Mouse (Mus musculus) liver, embryonic 11.5 days (tissue): ENCODE data around the gene Naif1. TPM values are rescaled to one million over a fixed set of nuclear protein-coding genes. Genes with fewer than 3 reads are reported as not detected.

Experiments
- ATAC-seq: fragments of 200-750 bp; cut with Nextera tagmentation; replicated peaks from 2 replicates; pipeline ENCODE4 v1.8.0; 2017; ENCODE audit warnings: moderate number of reproducible peaks, mild to moderate bottlenecking, moderate TSS enrichment, moderate library complexity; ENCODE audit not compliant: low FRiP score
- DNase-seq: peaks from one replicate; pipeline ENCODE4 v3.0.0-alpha.2; 2017; ENCODE audit warnings: low spot score
- H3K27ac ChIP-seq: fragments of 300-500 bp; sonication (generic); 2 replicates; pipeline ENCODE4 v1.5.1; 2014; ENCODE audit warnings: mild to moderate bottlenecking, low read depth, low read length, control low read depth
- H3K27me3 ChIP-seq: fragments of 300-500 bp; sonication (generic); replicated peaks from 2 replicates; pipeline ENCODE4 v1.6.1; 2014; ENCODE audit warnings: low read length, mixed read lengths; ENCODE audit not compliant: control insufficient read depth, insufficient read depth
- H3K36me3 ChIP-seq: fragments of 300-500 bp; sonication (generic); 2 replicates; pipeline ENCODE4 v1.6.1; 2014; ENCODE audit warnings: mild to moderate bottlenecking, low read length, moderate library complexity, mixed read lengths; ENCODE audit not compliant: control insufficient read depth, insufficient read depth
- H3K4me1 ChIP-seq: fragments of 300-500 bp; sonication (generic); replicated peaks from 2 replicates; pipeline ENCODE4 v1.6.1; 2014; ENCODE audit warnings: low read length, mixed read lengths; ENCODE audit not compliant: control insufficient read depth, insufficient read depth
- H3K4me2 ChIP-seq: fragments of 300-500 bp; sonication (generic); 2 replicates; pipeline ENCODE4 v1.6.1; 2014; ENCODE audit warnings: mild to moderate bottlenecking, control low read depth, moderate library complexity
- H3K4me3 ChIP-seq: fragments of 300-500 bp; sonication (generic); 2 replicates; pipeline ENCODE4 v1.5.1; 2014; ENCODE audit warnings: low read depth, low read length, control low read depth
- H3K9ac ChIP-seq: fragments of 300-500 bp; sonication (generic); 2 replicates; pipeline ENCODE4 v1.6.1; 2014; ENCODE audit warnings: low read depth, low read length, control low read depth
- H3K9me3 ChIP-seq: fragments of 300-500 bp; sonication (generic); 2 replicates; pipeline ENCODE4 v1.6.1; 2016; ENCODE audit warnings: low read length, inconsistent platforms, mixed read lengths; ENCODE audit not compliant: control insufficient read depth
- WGBS: fragments of 180-500 bp; shearing (Covaris S2); extraction: QIAGEN DNeasy Blood & Tissue Kit; methylation state at CpG from one replicate; pipeline ENCODE4 v1.1.7; 2014; 5-methylcytosine and 5-hydroxymethylcytosine counted together
- polyA plus RNA-seq: library from polyadenylated mRNA; unstranded; fragments of >200 nt; fragmentation: Nextera tagmentation; extraction: Ambion mirVana; gene quantifications from 2 replicates; pipeline ENCODE4 v1.2.1, GENCODE M21; 2014

Gene Naif1
- polyA plus RNA-seq, 1 experiment from 2014 or later = 5.4 TPM

DNA sequence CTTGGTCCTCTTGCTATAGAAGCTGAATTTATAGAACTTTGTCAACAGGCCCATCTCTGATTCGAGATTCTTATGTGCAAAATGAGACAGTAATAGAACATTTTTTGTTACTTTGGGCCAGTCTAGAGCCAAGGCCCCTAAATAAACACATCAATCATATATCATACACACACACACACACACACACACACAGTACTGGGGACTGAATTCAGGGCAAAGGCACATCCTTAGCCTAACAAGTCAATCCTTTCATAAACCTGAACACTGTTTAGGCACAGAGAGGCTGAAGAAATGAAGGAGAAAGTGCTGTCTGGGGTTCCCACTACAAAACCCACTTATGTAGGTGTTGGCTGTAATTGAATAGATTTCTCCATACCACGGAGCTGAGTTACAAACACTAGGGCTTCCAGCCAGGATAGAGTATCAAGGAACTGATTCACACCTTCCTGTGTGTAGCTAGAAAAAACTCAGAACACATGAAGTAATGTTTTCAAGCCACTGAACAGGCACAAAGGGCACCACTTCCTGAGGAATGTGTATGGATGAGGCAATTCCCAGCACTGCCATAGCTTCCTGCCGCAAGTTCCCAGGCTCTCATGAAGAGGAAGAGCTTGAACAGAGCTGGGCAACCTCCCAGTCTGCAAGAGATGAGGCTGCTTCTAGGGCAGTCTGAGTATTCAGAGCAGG, 13.4 kb upstream of the Naif1 start:
- Histone ChIP-seq H3K4me3 (no peak overlapping the region), H3K27me3 (no peaks in the 10 kb centered on the region), H3K27ac (0 out of 2 replicates have a peak overlapping the region, but pooled peaks have one; percentile 19), H3K36me3 (no peaks in the 10 kb centered on the region), H3K4me1 (peaks cover 22% of the 10 kb centered on the region), H3K4me2 (no peak overlapping the region), H3K9me3 (no peaks in the 10 kb centered on the region), H3K9ac (no peak overlapping the region)
- DNase-seq (no peak), ATAC-seq (no peak; the same call in 1 of the 2 replicates)
- 68% methylated on average over 3 of the region's 3 CpGs for WGBS

DNA sequence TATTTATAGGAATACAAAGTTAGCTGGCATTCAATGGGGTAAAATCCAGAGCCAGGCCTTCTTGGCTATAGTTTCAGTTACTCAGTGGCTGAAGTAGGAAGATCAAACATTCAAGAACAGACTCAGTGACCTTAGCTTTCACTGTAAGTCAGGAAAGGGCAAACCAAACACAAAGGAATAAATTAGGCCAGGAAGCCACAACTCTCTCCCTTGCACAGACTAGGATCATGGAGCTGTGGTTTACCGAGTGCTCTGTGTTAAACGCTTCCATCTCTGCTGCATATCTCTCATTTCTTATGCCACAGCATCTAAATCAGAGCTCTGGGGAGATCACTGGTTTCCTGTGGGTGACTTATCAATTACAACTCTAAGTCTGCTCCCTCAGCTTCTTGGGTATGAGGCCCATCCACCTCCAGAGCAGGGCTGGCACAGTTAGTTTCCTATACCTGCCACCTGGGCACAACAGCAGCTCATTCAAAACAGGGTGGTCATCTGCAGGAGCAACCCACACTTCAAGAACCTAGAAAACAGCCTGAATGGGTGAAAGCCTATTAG, 12.6 kb upstream of the Naif1 start:
- Histone ChIP-seq H3K27me3 (no peaks in the 10 kb centered on the region), H3K4me1 (peaks cover 26% of the 10 kb centered on the region), H3K4me3 (no peak overlapping the region), H3K9ac (no peak overlapping the region), H3K4me2 (no peak overlapping the region), H3K36me3 (no peaks in the 10 kb centered on the region), H3K9me3 (no peaks in the 10 kb centered on the region), H3K27ac (no peak overlapping the region; the same call in 1 of the 2 replicates)
- 49% methylated on average over 2 of the region's 2 CpGs for WGBS
- no peak for ATAC-seq
- no peak for DNase-seq

- Histone ChIP-seq H3K27me3 (no peaks in the 10 kb centered on the region), H3K36me3 (no peaks in the 10 kb centered on the region), H3K4me2 (no peak overlapping the region), H3K4me1 (peaks cover 30% of the 10 kb centered on the region), H3K9me3 (no peaks in the 10 kb centered on the region), H3K27ac (no peak overlapping the region), H3K4me3 (no peak overlapping the region), H3K9ac (no peak overlapping the region)
- 85% methylated on average over 3 of the region's 3 CpGs for WGBS
- ATAC-seq (no peak), DNase-seq (no peak)
Measured at GRCm38 (mm10) chr2:32438733-32439132, 11.5 kb upstream of the Naif1 start.

DNA sequence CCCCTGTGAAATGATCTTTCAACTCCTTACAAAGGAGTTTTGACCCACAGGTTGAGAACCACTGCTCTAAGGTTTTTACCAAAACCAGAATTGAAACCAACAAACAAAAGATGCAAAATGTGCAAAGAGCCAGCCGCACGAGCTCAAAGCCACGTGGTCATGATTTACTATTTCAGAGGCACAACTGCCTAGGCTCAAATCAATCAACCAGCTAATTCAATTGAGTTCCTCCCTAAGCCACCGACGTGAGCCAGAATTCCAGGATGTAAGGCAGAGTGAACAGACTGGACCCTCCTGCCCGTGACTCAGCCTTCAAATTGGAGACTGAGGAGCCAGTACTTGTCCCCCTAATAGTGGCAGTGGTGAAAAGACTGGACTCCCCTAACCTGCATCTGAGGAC, 11.1 kb upstream of the Naif1 start:
- Histone ChIP-seq H3K4me1 (peaks cover 30% of the 10 kb centered on the region), H3K4me3 (no peak overlapping the region), H3K9me3 (no peaks in the 10 kb centered on the region), H3K4me2 (no peak overlapping the region), H3K27ac (no peak overlapping the region), H3K27me3 (no peaks in the 10 kb centered on the region), H3K36me3 (no peaks in the 10 kb centered on the region), H3K9ac (no peak overlapping the region)
- no peak for ATAC-seq
- 77% methylated on average over 6 of the region's 6 CpGs for WGBS
- DNase-seq = no peak

- H3K9me3 ChIP-seq = no peaks in the 10 kb centered on the region
- H3K36me3 ChIP-seq = no peaks in the 10 kb centered on the region; the same call in 1 of the 2 replicates
- WGBS = 65% methylated on average over 2 of the region's 2 CpGs
- no peak overlapping the region for H3K27ac ChIP-seq
- no peak overlapping the region for H3K9ac ChIP-seq
- peaks cover 30% of the 10 kb centered on the region for H3K4me1 ChIP-seq
- no peak for ATAC-seq
- DNase-seq = no peak
- no peak overlapping the region for H3K4me2 ChIP-seq
- H3K27me3 ChIP-seq = no peaks in the 10 kb centered on the region
- no peak overlapping the region for H3K4me3 ChIP-seq
Measured at GRCm38 (mm10) chr2:32440164-32440563, 10.1 kb upstream of the Naif1 start.

- 83% methylated on average over 1 of the region's 1 CpGs for WGBS
- H3K4me1 ChIP-seq = peaks cover 30% of the 10 kb centered on the region
Measured at GRCm38 (mm10) chr2:32440632-32441031, 9.6 kb upstream of the Naif1 start.

GRCm38 (mm10) chr2:32441550-32441949, 8.7 kb upstream of the Naif1 start:
- H3K27ac ChIP-seq = no peak overlapping the region
- no peaks in the 10 kb centered on the region; the same call in 1 of the 2 replicates for H3K36me3 ChIP-seq
- ATAC-seq = no peak
- no peak for DNase-seq
- no peaks in the 10 kb centered on the region for H3K27me3 ChIP-seq
- H3K4me1 ChIP-seq = peaks cover 30% of the 10 kb centered on the region
- 84% methylated on average over 2 of the region's 2 CpGs for WGBS
- H3K9ac ChIP-seq = no peak overlapping the region
- no peak overlapping the region for H3K4me3 ChIP-seq
- H3K9me3 ChIP-seq = no peaks in the 10 kb centered on the region
- H3K4me2 ChIP-seq = no peak overlapping the region

More at GRCm38 (mm10) chr2:32440632-32441031, 9.6 kb upstream of the Naif1 start:
- DNase-seq = no peak
- Histone ChIP-seq H3K27ac (no peak overlapping the region), H3K27me3 (no peaks in the 10 kb centered on the region), H3K9ac (no peak overlapping the region), H3K4me2 (no peak overlapping the region), H3K36me3 (no peaks in the 10 kb centered on the region; the same call in 1 of the 2 replicates), H3K4me3 (no peak overlapping the region), H3K9me3 (no peaks in the 10 kb centered on the region)
- no peak for ATAC-seq

- no peaks in the 10 kb centered on the region for H3K27me3 ChIP-seq
- no peaks in the 10 kb centered on the region for H3K9me3 ChIP-seq
- H3K4me2 ChIP-seq = no peak overlapping the region
- H3K36me3 ChIP-seq = no peaks in the 10 kb centered on the region; the same call in 1 of the 2 replicates
- peaks cover 32% of the 10 kb centered on the region for H3K4me1 ChIP-seq
- WGBS = 85% methylated on average over 1 of the region's 1 CpGs
- no peak overlapping the region for H3K9ac ChIP-seq
- ATAC-seq (no peak), DNase-seq (no peak)
- H3K4me3 ChIP-seq = no peak overlapping the region
- no peak overlapping the region for H3K27ac ChIP-seq
Measured at GRCm38 (mm10) chr2:32445535-32445934, 4.7 kb upstream of the Naif1 start.
